Mouse (Mus musculus) erythroblast, embryonic 14.5 days (primary cell): ENCODE data around the gene Fam240b. TPM values are rescaled to one million over a fixed set of nuclear protein-coding genes. Genes with fewer than 3 reads are reported as not detected.
"Not testable (repeated sequence)": the region's sequence is repeated elsewhere in the genome, so short reads cannot be mapped to it uniquely, and the experiment has no call there.

Source experiments
- H3K27me3 ChIP-seq: 2 replicates; pipeline ENCODE4 v1.6.1; 2012; ENCODE audit warnings: inconsistent platforms; ENCODE audit not compliant: control insufficient read depth
- H3K36me3 ChIP-seq: 2 replicates; pipeline ENCODE4 v1.6.1; 2012; ENCODE audit warnings: mild to moderate bottlenecking, inconsistent platforms; ENCODE audit not compliant: control insufficient read depth
- H3K4me1 ChIP-seq: 2 replicates; pipeline ENCODE4 v1.6.1; 2012; ENCODE audit warnings: inconsistent platforms; ENCODE audit not compliant: control insufficient read depth
- H3K4me3 ChIP-seq: replicated peaks from 2 replicates; pipeline ENCODE3; 2012; ENCODE audit warnings: moderate library complexity, mild to moderate bottlenecking, inconsistent platforms
- H3K9me3 ChIP-seq: 2 replicates; pipeline ENCODE4 v1.6.1; 2012; ENCODE audit warnings: low read length, inconsistent platforms, mixed read lengths; ENCODE audit not compliant: control insufficient read depth
- GATA1 ChIP-seq: IDR thresholded peaks from 2 replicates; pipeline ENCODE4 v1.6.1; 2012; ENCODE audit warnings: low read length, inconsistent platforms, mixed read lengths
- TAL1 ChIP-seq: IDR thresholded peaks from 3 replicates; pipeline ENCODE4 v1.6.1; 2012; ENCODE audit warnings: low read length, inconsistent platforms, mixed read lengths
- polyA plus RNA-seq: library from polyadenylated mRNA; stranded (reverse); fragments of >175 nt; gene quantifications from 2 replicates; pipeline ENCODE4 v1.2.3, GENCODE M21; 2012

Gene Fam240b
- polyA plus RNA-seq, 1 experiment: not detected

DNA sequence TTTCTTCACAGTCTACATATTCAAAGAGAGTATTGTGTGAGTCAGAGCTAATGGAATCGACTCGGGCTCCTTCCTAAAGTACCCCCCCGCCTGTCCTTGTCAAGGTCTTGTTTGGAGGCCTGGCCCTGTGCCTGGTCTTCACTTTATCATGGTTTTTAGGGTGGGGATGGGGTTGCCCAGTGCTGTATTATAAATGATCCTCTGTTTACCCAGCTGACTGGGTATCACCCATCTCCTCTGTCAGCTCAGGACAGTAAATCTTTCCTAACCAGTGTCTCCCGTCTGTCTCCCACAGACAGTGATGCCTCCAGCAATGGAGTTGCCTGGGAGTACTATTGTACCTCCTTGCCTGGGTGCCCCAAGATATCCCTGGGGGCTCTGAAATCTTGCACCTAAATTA lies 19.6 kb downstream of the Fam240b start:
- TF ChIP-seq GATA1 (no peak), TAL1 (no peak)
- Histone ChIP-seq H3K27me3 (no peaks in the 10 kb centered on the region), H3K9me3 (no peaks in the 10 kb centered on the region), H3K36me3 (no peaks in the 10 kb centered on the region), H3K4me3 (no peak overlapping the region), H3K4me1 (no peaks in the 10 kb centered on the region)

DNA sequence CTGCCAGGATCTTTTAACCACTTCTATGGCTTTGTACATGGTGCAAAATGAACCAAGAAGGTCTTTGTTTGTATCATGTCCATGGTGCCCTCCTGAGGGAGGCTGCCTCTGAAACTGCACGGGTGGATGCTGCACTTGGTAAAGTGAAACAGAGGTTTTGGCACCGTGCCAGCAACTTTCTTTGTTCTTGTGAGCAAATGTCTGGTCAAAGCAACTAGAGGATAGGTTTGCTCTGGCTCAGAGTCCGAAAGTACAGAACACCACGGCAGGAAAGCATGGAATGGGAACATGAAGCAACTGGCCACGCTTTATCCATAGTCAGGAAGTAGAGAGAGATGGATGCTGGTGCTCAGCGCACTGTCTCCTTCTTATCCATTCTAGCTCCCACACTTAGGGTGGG lies 29.7 kb downstream of the Fam240b start:
- no peaks in the 10 kb centered on the region for H3K9me3 ChIP-seq
- H3K36me3 ChIP-seq: no peaks in the 10 kb centered on the region
- H3K27me3 ChIP-seq: no peaks in the 10 kb centered on the region
- no peak overlapping the region for H3K4me3 ChIP-seq
- H3K4me1 ChIP-seq: no peaks in the 10 kb centered on the region
- TF ChIP-seq TAL1 (no peak), GATA1 (no peak)

DNA sequence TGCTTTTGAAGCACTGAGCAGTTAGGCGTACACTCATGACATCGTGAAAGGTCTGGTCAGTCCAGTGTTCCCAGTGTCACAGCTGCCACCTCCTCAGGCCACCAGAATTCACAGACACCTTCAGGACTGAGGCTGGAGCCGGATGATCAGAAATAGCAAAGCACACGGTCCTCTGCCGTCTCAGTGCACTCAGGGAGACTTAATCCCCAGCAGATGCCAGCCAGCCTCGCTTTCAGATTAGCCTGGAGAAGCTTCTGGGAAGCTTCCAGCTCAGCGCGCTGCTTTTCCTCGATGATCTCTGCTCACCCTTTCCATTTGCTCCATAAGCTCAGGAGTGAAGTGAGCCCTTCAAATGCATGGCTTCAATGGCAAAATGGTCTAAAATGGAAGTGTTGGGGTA lies 32.4 kb downstream of the Fam240b start:
- no peak for TF ChIP-seq GATA1
- no peak for TF ChIP-seq TAL1
- no peaks in the 10 kb centered on the region for H3K36me3 ChIP-seq
- H3K27me3 ChIP-seq: no peaks in the 10 kb centered on the region
- H3K4me3 ChIP-seq: no peak overlapping the region
- H3K4me1 ChIP-seq: no peaks in the 10 kb centered on the region
- no peaks in the 10 kb centered on the region; the same call in 1 of the 2 replicates for H3K9me3 ChIP-seq

DNA sequence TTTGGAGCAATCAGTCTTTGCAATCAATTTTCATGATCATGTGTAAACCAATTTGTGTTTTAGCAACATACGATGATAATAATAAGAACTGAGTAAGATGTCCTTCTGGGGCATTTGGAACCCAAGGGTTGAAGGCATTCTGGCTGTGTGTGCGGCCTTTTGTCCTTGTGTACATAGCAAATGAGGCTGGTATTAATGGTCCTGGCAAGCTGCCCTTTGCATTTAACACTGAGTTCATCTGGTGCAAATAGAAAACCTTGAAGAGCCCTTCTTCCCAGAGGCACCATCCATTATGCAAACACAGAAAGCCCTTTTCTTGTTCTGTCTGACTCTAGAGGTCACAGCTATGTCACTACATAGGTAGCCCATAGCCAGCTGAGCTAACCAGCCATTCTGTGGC lies 35.0 kb downstream of the Fam240b start:
- no peak for TF ChIP-seq GATA1
- no peak for TF ChIP-seq TAL1
- Histone ChIP-seq H3K36me3 (no peaks in the 10 kb centered on the region), H3K4me3 (no peak overlapping the region), H3K27me3 (no peaks in the 10 kb centered on the region), H3K4me1 (no peaks in the 10 kb centered on the region), H3K9me3 (no peaks in the 10 kb centered on the region; the same call in 1 of the 2 replicates)

DNA sequence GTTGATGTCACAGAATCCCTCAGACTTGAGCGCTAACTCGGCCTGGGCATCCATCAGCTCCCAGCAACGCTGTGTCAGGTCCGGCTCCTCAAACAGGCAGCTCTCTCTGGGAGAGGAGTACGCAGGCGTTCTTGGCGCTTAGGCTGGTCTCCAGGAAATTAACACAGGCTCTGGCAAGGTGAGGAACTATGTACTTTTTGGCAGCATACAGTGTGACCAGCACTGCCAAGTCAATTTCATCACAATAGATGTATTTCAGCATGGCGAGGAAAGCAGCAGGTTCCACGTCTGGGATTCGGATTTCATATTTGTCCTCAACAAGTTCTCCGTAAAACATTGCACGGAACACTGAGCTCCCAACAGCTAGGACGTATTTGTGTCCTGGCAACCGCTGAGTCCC lies 39.4 kb downstream of the Fam240b start:
- no peak for TF ChIP-seq TAL1
- TF ChIP-seq GATA1: no peak

DNA sequence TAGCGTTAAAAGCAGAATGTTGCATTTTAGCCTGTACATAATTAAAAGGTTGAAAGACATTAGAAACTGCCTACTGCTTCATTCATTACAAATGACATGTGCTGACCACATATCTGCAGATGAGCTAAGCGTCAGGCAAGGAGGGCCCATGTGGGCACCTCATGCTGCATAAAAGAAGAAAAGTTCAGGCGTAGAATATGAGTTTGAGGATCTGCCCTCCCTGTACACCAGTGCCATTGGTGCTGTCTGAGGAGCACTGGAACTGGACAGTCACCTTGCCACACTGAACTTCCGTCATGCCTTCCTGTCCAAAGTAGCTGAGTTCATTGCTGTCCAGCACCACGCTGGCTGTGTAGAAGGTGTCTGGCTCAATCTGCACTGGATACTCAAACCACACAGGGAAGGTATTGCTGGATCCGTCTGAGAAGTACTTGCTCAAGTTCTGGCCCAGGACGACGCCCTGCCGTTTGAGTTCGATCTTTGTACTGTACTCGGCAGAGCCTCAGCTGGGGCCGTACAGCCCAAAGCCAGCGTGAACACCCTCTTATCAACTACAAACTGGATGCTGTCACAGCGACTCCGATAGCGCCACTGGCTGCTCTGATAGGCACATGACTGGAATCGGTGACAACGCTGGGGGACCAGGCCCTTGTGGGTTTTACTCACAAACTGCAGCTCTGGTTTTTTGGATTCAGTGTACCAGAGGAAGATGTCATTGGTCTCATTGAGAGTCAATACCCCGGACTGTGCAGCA lies 40.2 kb downstream of the Fam240b start:
- H3K36me3 ChIP-seq, H3K9me3 ChIP-seq, H3K4me3 ChIP-seq, H3K27me3 ChIP-seq, H3K4me1 ChIP-seq: not testable (repeated sequence)

More for the DNA sequence above, 39.4 kb downstream of the Fam240b start:
- Histone ChIP-seq H3K4me1 (no peaks in the 10 kb centered on the region), H3K36me3 (no peaks in the 10 kb centered on the region), H3K4me3 (no peak overlapping the region), H3K9me3 (no peaks in the 10 kb centered on the region; the same call in 1 of the 2 replicates), H3K27me3 (no peaks in the 10 kb centered on the region)

DNA sequence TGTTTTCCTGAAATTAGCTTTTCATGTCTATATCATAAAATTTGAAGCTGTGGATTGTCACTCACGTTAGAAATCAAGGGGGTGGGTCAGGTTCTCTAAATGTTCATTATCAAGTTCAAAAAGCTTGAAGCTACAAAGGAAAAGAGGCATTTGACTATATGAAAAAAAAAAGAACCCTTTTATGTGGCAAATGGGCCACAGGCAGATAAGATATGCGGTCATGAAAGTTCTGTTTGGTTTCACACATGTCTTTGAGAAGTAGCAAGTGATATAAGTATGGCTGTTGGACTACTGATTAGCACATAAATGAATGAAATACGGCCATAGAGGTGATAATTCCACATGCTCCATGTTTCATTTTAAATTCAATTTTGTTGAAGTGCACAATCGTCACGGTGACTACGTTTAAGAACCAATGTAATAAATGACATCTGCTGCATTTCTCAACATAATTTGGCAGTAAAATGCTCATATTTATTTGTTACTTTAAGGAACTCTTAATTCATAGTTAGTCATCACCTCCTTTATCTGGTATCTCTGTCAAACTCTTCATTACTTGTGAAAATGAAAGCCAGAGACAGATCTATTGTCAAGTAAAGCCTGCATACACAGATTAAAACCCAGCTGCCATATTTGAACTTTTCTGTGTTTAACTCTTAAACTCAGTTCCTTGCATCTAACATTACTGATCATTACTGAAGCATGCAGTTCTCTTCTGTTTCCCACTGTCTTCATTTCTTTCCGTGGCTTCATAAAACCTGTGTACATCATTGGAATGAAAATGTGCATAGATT lies 47.4 kb downstream of the Fam240b start:
- Histone ChIP-seq H3K36me3 (no peaks in the 10 kb centered on the region), H3K27me3 (no peaks in the 10 kb centered on the region), H3K9me3 (no peaks in the 10 kb centered on the region), H3K4me1 (peaks cover 9% of the 10 kb centered on the region; the same call in 1 of the 2 replicates), H3K4me3 (no peak overlapping the region)
- TF ChIP-seq GATA1 (no peak), TAL1 (no peak)

DNA sequence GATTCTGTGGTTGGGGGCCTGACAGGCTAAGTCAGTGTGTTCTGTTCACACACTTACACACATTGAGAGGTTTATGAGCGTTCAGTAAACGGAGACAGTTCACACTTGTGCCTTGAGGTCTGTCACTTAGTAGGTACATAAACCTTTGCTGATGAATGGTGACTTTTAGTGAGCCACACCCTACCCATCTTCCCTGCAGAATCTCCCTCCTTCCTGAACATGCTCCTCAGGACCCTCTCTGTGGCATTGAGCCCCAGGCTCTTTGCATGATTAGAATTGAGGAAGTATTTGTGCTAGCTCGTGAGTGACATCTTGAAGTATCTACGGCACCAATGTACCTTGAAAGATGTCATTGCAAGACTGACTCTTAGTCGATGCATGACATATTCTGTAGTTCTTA lies 48.9 kb downstream of the Fam240b start:
- TF ChIP-seq GATA1 (no peak), TAL1 (no peak)
- Histone ChIP-seq H3K36me3 (no peaks in the 10 kb centered on the region), H3K4me3 (no peak overlapping the region), H3K27me3 (no peaks in the 10 kb centered on the region), H3K4me1 (peaks cover 10% of the 10 kb centered on the region; the same call in 1 of the 2 replicates), H3K9me3 (no peaks in the 10 kb centered on the region)

DNA sequence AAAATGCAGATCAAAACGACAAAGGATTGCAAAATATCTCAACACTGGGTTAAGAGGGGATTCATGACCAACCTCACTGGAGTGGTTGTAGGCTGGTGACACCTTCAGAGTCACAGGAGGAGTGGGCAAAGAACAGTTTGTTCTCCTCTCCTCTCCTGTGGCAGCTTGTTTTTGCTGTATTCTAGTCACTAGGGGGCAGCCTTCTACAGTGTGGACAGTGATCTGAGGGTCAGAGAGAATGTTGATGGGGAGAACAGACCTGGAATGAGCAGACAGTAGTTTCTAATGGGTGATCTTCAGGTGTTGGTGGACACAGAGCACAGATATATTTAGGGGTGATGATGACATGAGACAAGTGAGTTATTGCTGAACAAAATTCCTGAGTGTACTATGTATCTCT lies 49.6 kb downstream of the Fam240b start:
- peaks cover 10% of the 10 kb centered on the region; the same call in 1 of the 2 replicates for H3K4me1 ChIP-seq
- H3K4me3 ChIP-seq: no peak overlapping the region
- no peaks in the 10 kb centered on the region for H3K36me3 ChIP-seq
- no peaks in the 10 kb centered on the region for H3K9me3 ChIP-seq
- no peaks in the 10 kb centered on the region for H3K27me3 ChIP-seq
- no peak for TF ChIP-seq TAL1
- no peak for TF ChIP-seq GATA1
